Mouse (Mus musculus): ENCODE data around the gene Cd248.

Cd248 gene

DNA sequence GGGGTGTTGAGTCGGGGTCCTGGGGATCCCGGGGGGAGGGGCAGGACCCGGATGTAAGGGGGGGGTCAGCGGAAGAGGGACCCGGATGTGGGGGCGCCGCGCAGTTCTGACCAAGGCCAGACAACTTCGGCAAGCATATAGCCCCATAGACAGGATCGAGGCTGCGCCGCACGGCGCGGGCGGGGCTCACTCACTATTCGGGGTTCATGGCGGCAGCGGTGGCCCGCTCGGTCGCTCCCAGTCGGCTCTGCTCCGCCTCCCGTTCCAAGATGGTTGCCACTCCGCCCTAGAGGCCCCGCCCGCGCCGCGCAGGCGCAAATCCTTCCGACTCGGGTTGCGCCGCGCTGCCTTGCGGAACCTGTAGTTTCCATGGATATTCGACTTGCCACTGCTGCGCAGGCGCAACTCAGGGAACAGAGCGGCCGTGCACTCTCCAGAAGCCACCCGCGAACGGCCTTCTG, 38.9 kb downstream of the Cd248 start, which contains the start of gene Rab1b:
Gene Rab1b (minus strand): TSS at position 342 of the 461 bp plus-strand sequence.
- DNase-seq (ENCODE audit: low read depth, low spot score) = peak; percentile 99

- no peak for DNase-seq (ENCODE audit: low read depth, low spot score)
These were observed 39.8 kb downstream of the Cd248 start for GRCm38 (mm10) chr19:5107556-5108270.

GRCm38 (mm10) chr19:5108271-5108575, 40.3 kb downstream of the Cd248 start:
- DNase-seq (ENCODE audit: low read depth, low spot score) = peak; percentile 78

GRCm38 (mm10) chr19:5108702-5109101, 40.8 kb downstream of the Cd248 start:
- peak; percentile 22 for DNase-seq (ENCODE audit: low read depth, low spot score)

DNA sequence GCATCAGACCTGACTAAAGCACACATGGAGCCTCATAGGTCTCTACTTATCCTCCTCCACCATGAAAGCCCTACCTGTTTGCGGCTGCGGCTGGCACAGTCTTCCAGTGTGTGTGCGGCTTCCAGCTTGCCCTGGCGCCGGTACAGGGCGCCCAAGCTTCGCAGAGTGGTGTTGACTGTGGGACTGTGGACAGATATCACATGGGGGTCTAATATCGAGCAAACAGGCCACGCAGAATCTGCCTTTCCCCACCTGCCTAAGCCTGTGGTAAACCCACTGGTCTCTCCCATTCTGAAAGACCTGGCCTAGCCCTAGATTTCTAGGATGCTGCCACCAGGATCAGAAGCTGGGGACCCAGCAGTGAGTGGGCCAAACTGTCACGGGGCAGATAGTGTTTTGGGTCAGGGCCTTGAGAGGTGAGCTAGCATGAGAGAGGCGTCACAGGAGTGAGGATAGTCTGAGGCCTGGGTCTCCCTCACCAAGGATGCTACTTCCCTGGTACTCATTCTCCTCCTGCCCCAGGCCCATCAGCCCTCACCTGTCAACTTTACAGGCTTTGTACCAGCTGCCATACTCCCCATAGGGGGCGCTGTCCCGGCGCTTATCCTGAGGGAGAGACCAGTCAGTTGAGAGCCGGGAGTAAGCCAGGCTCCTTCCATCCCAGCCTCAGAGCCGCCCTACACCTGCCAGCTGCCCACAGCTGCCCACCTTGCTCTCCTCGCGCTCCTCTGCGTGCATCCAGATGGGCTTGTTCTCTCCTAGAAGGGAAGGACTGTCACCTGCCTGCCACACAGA, 42.0 kb downstream of the Cd248 start:
- DNase-seq (ENCODE audit: low read depth, low spot score) = peak; percentile 78

- no peak for DNase-seq (ENCODE audit: low read depth, low spot score)
These were observed 45.9 kb downstream of the Cd248 start for GRCm38 (mm10) chr19:5113783-5114182.

GRCm38 (mm10) chr19:5117494-5118383, 49.9 kb downstream of the Cd248 start:
- peak; percentile 96 for DNase-seq (ENCODE audit: low read depth, low spot score)

- DNase-seq (ENCODE audit: low read depth, low spot score) = no peak
These were observed 50.5 kb downstream of the Cd248 start, which contains the start of gene Klc2 for GRCm38 (mm10) chr19:5118384-5118698. Gene Klc2 (minus strand): TSS chr19:5118560.

Measured in ZHBTc4 (cell line).